Mouse (Mus musculus) layer of hippocampus, adult 8-10 months (tissue): ENCODE data around the gene Zfp873. TPM values are rescaled to one million over a fixed set of nuclear protein-coding genes. Genes with fewer than 3 reads are reported as not detected.
"Not testable (repeated sequence)": the region's sequence is repeated elsewhere in the genome, so short reads cannot be mapped to it uniquely, and the experiment has no call there.

Experiments used
- DNase-seq, 2 experiments: peaks; one replicate each; pipeline ENCODE4 v3.0.0; 2022; ENCODE audit warnings: low spot score in 2 of 2
- total RNA-seq, 4 experiments: library from RNA; stranded (reverse); gene quantifications; 2 replicates each; pipeline ENCODE4 v1.2.4; 2022

Gene Zfp873
- total RNA-seq = 10 to 100 TPM in 3 of 4 experiments, 1 to 10 TPM in 1; 9.7 to 16.1 (median 12.9) TPM

DNA sequence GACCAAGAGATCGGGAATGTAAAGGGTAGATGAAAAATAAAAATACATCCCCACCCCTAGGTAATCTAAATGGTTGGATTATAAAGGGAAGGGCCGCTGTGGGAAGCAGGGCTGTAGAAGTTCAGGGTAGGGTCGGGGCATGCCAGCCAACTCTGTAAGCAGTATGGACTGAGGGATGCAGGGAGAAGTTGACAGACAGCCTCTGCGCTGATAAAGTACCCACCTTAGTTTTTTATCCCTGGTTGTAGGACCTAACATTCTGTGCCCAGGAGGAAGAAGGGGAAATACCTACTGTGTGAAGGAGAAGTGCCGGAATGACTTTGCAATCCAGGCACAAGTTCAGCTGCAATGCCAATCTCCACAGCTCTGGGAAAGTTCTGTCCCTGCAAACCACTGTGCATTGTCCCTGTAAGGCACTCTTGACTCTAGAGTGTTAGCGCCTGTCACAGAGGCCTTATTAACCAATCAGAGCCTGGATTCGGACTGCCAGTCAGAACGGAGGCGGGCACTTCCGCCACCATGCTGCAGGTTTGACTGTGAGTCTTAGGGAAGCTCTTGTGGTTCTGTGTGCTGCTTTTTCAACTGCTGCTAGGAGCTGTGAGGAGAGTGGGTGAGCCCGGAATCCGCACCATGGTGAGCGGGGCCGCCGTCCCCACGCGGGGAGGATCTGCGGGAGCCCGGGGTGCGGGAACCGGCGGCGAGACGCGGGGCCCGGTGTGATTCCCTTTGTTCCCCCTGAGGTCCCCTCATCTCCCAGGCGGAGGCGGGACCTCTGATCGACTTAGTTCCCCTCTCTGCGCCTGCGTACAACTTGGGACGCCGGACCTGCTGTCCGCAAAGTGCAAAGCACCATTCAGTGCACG, at the start of gene Zfp873:
Gene Zfp873, plus strand, starts transcription at position 527 of the 863 bp plus-strand sequence.
- peak; percentile 90 to 93 for DNase-seq

DNA sequence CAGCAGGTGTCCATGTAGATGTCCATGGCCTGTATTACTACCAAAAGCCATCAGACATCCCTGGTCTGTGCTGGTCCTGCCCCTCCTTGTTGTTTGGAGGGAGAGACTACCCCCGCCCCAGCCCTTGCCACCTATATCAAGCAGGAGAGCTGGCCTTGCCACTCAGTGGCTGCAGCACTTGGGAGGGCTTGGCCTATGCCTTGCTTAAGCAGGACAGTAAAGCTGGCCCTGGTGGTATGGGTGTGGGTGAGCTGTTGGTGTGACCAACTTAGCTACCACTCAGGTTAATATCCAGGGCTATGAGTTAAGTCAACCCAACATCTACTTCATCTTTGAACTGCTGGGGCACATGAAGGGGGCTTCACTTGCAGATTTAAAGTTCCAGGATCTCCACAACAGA, 44.7 kb upstream of the Zfp873 start:
- not testable (repeated sequence) for DNase-seq

DNA sequence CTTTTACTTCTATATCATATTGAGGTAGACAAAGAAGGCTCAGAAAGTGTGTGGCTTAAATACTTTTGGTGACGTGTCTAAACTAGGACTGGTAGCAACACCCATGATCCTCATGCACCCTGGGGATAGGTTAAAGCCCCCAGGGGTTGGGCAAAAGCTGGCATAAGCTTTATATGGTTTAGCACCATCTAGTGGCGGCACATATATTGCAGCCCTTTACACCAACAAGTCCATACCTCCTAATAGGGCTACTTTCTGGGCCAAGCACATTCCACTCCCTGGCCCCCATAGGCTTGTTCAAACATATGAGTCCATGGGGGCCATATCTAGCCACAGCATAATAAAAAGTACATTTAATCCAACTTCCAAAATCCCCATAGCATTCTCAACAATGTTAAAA, 43.1 kb upstream of the Zfp873 start:
- peak in 1 of 2 experiments; percentile 8 for DNase-seq

DNA sequence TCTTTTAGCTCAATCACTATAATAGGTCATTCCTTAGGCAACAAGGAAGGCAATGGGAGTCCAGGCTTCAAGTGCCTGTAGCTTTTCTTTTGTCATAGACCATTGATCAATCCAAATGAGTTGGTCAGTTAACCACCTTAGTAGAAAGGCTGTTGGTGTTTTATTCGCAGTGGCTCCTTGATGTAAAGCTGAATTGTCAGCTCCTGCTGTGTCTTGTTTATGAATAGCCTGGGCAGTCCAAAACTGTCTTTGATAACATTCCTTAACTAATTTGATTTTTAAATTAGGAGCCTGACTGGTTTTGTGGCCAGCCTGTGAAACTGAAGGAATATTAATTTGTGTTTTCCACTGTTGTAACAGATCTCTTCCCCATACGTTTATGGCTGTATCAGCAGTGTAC, 5.7 kb upstream of the Zfp873 start:
- DNase-seq = no peak

DNA sequence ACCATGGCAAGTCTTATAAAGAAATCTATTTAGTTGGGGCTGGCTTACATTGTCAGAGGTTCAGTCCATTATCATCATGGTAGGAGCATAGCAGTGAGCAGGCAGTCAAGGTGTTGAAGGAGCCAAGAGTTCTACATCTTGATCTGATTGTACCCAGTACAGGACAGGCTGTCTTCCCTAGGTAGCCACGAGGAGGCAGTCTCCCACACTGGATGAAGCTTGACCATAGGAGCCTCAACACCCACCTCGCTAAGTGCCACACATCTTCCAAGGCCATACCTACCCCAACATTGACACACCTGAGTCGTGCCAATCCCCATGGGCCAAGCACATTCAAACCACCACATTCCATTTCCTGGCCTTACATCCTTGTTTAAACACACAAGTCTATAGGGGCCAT, 1.3 kb upstream of the Zfp873 start:
- DNase-seq = no peak

DNA sequence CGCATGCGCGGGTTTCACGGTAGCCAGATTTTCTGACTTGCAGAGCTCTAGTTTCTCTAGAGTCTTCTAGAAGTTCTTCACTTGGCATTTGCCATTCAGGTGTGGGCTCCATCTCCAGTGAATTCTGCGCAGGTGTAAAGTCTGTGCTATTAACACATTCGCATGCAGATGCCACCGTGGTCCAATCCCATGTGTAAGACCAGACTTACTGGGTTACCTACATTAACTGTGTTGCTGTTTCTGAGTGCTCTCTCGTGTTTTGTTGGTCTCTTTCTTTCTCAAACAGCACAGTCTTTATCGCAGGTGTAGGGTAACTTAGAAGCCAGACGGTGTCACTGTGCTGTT, 509 bp downstream of the Zfp873 start:
- not testable (repeated sequence) for DNase-seq

DNA sequence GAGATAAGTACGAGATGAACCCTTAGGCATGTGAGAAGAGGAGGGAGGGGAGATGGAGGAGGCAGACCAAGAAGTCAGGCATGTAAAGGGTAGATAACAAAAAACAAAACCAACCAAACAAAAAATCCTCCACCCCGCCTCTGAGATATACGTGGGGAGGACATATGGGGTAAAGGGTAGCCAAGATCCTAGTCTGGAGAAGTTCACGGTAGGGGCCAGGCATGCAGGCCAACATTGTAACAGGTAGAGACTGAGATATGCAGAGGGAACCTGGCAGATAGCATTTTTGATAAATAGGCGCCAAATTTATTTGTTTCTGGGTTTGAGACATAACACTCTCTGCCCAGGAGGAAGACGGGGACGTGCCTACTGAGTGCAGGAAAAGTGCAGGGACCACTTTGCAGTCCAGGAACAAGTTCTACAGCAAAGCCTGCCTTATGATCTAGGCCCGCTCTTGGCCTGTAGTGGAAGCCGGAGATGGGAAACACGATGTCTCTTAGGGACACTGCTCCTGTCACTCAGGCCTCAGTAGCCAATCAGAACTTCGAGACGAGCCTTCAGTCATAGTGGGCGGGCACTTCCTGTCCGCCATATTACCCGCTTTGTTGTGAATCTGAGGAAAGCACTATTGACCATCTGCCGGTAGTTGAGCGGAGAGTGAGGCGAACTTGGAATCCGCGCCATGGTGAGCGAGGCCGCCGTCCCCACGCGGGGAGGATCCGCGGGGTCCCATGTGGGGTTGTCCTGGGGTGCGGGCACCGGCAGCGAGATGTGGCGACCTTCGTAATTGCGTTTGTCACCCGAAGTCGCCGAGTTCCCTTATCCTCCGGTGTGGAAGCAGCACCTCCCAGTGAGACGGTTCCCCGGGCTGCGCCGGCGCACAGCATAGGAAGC, 35.1 kb downstream of the Zfp873 start, which contains the start of gene BC024063:
Gene BC024063, plus strand, starts transcription at position 626 of the 894 bp plus-strand sequence.
- peak; percentile 79 to 80 for DNase-seq

DNA sequence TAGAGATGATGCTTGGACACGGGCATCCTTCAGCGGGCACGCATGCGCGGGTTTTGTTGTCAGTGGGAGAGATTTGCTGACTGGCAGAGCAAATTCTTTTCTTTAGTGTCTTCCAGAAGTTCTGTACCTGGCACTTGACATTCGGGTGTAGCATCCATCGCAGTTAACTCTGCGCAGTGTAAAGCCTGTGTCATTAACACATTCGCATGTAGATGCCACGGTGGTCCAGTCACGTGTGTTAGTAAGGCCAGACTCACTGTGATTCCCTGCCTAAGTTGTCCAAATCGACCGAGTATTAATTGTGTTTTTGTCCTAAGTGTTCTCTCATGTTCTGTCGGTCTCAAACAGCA, 35.7 kb downstream of the Zfp873 start:
- DNase-seq = not testable (repeated sequence)

Other genes with a start within 250 kb of the Zfp873 start
- 1 to 10 TPM; 1.7 to 2.9 (median 2.2) TPM for gene Gm4767, start 235.9 kb upstream of the Zfp873 start, total RNA-seq
- gene Gm32687, start 184.2 kb upstream of the Zfp873 start, total RNA-seq = 1 to 10 TPM; 2.0 to 4.2 (median 3.4) TPM
- 1 to 10 TPM; 3.5 to 5.2 (median 4.0) TPM for gene Zfp781, start 117.6 kb upstream of the Zfp873 start, total RNA-seq
- gene BC024063, start 35.2 kb downstream of the Zfp873 start, total RNA-seq = 10 to 100 TPM in 1 of 4 experiments, 1 to 10 TPM in 3; 5.6 to 10.4 (median 7.5) TPM
- gene AU041133, start 79.9 kb downstream of the Zfp873 start, total RNA-seq = 10 to 100 TPM in 1 of 4 experiments, 1 to 10 TPM in 3; 8.1 to 12.6 (median 9.1) TPM
- 10 to 100 TPM; 20.5 to 26.2 (median 24.9) TPM for gene Zfp938, start 193.2 kb downstream of the Zfp873 start, total RNA-seq